Mouse (Mus musculus) gastrocnemius, postnatal 10 days (tissue): Measurements from ENCODE around the gene Map7. TPM values are rescaled to one million over a fixed set of nuclear protein-coding genes. Genes with fewer than 3 reads are reported as not detected.

Source experiments
- DNase-seq: peaks from one replicate; pipeline ENCODE4 v3.0.0; 2021; ENCODE audit warnings: mixed read lengths
- microRNA-seq, 2 experiments: library from miRNA; unstranded; fragments of <30 nt; microRNA quantifications; one replicate each; pipeline ENCODE4 v1.2.0; 2021
- total RNA-seq, 2 experiments: library from RNA; stranded (reverse); gene quantifications; 2 replicates each; pipeline ENCODE4 v1.2.3; 2021

Gene Map7
- total RNA-seq, 2 experiments from 2014 or later: 1.9 to 2.0 TPM

DNA sequence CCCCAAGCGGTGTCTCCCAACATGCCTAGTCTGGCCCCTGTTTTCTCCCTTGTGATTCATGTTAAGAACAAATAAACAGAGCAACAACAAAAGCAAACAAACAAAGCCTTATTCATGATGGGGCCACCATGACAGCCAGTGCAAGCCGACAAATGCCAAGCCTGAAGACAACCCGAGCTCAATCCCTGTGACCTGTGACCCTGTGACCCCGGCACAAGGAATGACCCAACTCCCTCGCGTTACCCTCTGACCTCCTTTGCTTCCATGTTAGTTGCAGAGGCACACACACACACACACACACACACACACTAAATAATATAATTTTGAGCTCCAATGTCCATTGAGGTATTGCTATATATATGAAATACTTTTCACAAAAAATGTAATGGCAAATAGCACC lies 139.1 kb downstream of the Map7 start:
- no peak for DNase-seq

DNA sequence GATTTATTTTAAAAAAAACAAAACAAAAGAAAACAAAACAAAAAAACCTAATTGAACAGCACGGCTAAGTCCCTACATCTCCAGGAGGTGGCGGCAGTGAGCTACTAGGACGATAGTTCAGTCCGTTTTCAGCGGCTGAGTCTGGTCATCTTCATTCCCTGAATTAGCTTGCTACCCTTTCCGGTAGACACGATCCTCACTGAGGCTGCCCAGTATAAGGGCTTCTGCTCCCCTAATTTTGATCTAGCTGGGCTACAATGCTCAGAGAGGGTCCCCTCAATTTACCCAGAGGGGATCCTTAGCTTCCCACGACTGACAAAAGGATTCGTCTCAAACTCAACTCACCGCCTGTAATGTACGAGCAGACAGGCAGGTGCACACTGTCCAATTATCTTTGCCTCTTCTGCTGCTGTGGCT lies 142.2 kb downstream of the Map7 start:
- DNase-seq: peak; percentile 89

DNA sequence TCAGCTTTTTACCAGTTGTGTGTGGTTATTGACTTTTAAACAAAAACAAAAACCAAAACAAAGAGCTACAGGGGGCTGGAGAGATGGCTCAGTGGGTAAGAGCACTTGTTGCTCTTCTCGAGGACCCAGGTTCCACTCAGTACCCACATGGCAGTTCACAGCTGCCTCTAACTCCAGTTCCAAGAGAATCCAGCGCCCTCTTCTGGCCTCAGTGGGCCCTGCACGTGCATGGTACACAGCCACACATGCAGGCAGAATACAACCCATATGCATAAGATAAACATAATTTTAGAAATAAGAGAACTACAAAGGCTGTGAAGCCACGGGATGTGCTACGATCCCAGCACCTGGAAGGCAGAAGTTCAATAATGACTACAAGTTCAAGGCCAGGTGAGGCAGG lies 147.7 kb downstream of the Map7 start:
- no peak for DNase-seq

DNA sequence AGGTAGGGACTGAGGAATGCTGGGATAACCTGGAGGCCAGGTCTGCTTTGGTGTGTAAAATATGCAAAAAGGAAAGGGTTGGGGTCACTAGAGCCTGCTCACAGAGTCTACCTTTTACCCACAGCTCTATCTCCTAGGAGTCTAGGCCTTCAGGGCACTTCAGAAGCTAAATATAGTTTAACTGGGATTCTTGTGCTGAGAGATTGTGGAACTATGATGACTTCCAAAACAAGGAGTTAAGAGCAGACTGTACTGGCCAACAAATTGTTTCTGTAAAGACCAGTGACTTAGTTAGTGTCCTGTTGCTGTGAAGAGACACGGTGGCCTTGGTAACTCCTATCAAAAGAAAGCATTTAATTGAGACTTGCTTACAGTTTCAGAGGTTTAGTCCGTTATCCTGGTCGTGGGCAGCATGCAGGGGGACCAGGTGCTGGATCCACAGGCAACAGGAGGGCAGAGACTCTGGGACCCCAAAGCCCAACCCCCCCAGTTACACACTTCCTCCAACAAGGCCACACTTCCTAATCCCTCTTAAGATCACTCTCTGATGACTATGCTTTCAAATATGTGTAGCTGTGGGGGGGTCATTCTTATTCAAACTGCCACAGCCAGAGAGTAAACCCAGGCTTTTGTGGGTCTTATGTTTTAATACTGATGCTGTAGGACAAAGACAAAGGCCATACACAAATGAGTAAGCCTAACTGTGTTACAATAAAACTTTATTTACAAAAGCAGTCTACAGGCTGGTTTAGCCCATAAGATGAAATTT lies 150.1 kb downstream of the Map7 start:
- DNase-seq: no peak

DNA sequence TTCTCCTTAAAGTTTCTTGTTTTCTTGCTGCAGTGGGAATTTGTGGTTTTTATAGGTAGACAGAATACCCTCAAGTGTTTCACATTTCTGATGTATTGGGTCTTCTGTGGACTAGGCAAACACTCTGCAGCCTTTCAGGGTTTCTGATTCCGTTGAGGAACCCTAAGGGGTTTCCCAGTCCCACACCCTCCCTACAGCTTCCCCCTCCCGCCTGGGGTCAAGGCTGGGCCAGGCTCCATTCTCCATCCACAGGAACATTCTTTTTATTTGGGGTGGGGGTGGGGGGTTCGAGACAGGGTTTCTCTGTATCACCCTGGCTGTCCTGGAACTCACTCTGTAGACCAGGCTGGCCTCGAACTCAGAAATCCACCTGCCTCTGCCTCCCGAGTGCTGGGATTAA lies 150.8 kb downstream of the Map7 start:
- DNase-seq: no peak

DNA sequence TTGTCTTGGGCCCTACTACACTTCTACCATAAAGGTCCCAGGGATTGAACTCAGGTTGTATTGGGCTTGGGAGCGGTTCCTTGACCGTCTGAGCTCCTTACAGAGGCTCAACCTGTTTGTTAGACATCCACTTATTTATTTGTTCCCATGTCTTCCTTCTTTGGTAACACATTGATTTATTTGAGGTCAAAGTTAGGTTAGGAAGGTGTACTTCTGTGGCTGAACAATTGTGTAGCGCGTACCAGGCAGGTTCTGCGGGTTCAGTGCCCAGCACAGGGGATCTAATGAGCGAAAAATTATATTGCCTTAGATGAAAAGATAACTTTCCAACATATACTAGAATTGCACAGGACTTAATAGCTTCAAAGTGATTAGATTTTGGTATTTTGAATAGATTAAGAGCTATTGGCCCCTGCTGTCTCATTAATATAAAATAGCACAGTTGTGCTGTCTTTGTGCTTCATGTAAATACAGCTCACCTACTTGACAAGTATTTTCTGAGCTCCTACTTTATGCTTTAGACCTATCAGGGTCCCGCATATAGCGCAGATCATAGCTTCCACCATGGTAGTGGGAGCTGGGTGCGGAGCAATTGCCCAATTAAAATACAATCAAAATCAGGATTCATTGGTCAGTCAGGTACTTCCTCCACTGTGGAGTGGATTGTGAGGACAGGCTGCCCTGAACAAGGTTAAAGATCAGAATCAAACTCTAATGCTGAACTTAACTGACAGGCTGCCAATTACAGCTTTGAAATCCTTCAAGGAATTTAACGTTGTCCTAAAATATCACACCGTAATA lies 162.9 kb downstream of the Map7 start:
- DNase-seq: no peak

DNA sequence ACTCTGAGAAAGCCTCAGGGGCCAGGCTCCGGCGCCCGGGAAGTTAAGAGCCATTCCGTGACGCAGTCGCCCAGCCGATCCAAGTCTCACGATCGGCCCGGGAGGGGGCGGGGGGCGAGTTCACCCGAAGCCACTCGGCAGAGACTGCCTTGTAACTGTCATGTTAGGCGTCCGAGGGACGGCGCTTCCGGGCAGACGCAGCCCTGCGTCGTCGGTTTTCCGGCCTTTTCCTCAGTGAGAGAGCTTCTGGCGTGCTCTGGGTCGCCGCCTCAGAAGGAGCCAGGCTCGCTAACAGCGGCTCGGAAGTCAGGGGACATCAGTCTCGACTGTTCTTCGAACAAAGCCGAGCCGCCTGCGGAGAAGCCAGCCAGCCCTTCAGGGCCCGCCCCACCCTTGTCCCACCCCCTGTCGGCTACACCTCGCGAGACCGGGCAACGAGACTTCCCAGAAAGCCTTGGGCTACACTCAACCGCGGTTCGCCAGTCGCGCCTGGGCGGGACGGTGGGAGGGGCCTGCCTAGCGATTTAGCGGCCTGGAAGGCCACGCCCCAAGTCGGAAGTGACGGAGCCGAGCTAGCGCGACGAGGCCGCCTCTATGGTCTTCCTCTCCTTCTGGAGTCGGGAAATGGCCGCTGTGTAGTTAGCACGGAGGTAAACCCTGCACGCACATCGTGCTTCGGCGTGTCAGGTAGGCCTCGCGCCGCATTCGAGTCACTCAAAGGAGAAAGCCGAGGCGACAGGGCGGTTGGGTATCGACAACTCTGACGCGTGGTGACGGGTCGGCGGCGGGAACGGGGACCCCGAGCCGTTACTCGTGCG lies 163.9 kb downstream of the Map7 start, which contains the start of gene Bclaf1:
Gene Bclaf1, plus strand, starts transcription at position 552 of the 818 bp plus-strand sequence.
- DNase-seq: peak; percentile 99

DNA sequence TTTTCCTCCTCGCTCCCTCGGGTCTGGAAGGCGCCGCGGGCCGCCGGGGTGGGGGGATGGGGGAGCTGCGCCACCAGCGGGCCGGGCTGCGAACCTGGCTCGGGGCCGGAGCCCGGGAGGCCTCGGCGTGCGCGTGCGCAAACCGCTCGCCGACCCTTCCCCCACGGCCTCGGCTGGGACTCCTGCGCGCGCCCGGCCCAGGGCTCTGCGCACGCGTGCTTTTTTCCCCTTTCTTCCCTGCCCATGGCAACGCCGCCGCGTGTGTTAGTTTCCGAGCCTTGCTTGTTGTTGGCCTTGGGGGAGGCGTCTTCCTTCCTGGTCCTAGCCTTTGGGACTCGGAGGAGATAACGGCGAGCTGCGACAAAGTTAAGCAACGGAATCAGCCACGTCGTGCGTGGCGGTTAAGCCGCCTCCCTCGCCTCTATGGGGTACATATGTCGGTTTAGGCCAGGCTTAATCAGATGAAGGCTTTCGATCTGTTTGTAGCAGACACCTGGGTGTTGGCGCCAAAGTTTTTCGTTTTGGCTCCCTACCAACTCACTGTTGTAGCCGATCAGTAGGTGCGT lies 164.5 kb downstream of the Map7 start:
- DNase-seq: peak; percentile 94

DNA sequence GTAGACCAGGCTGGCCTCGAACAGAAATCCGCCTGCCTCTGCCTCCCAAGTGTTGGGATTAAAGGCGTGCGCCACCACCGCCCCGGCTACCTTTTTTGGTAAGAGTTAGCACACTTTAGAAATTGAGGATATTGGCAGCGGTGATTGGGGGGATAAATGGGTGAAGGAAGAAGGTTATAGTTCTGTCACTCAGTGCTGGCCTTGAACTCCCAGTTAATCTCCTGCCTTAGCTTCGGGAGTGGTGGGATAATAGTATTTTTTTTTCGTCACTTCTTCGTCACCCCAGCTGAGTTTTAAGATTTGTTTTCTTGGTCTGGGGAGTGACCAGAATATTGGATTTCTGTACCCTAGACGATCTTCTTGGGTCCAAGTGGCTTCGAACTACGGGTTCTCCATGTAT lies 165.2 kb downstream of the Map7 start:
- DNase-seq: no peak

DNA sequence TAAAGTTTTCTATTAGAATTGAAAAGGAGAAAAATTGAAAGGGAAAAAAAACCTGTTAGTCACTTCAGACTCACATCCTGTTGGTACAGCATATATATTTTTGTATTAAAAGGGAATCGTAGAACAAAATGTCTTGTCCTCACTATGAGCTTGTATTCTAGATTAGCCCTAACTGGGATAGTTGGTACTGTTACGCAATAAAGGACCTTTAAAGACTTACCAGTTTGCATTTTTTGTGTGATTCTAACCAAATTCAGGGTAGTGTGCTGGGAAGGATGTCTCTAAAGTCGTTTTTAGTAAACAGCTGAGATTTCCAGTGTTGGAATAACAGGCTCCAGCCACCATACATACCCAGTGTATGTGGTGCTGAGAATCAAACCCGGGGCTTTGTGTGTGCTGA lies 165.7 kb downstream of the Map7 start:
- no peak for DNase-seq

DNA sequence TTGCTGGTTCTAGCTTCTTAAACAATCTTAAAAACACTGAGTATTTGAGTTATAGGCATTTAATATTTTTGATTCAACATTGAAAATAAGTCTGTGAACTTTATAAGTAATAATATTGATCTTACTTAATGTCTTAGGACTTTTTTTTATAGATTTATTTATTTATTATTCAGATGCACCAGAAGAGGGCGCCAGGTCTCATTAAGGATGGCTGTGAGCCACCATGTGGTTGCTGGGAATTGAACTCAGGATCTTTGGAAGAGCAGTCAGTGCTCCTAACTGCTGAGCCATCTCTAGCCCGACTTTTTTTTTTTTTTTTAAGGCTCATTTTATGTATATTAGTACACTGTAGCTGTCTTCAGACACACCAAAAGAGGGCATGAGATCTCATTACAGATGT lies 166.5 kb downstream of the Map7 start:
- no peak for DNase-seq

DNA sequence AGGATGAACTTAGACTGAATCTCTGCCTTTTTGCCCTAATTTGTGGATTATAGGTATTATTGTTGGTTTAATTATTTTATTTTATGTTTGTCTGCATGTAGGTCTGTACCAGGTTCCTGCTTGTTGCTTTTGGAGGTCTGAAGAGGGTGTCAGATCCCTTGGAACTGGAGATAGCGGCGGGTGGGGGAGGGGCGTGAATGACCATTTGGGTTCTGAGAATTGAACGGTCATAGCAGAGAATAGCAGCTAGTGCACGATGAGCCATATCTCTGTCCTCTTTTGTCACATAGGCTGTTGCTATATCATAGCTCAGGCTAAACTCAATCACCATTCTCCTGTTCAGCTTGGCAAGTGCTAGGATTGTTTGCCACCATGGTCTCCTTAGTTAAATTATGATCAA lies 169.2 kb downstream of the Map7 start:
- no peak for DNase-seq

DNA sequence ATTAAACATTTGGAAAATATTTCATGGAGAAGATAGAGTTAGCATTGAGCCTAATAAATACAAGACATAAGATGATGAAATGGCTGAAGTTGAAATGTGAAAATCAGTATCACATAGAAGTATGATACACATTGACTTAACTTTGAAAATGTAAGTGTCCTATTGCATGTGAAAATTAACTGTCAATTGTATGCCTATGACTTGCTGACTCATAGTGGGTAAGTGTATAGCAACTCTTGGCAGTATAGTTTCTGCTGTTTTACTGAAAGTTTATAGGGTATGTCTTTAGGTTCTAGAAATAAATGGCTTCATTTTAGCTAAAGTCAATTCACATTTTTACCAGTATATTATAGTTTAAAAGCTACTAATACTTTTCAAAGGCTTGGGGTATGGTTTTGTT lies 178.0 kb downstream of the Map7 start:
- no peak for DNase-seq

Small RNA genes within 50 kb of the gene (microRNA-seq; reads per million reads assigned to microRNA genes)
- gene Mir6413: 0 reads per million in 2 experiments

Other genes starting within 250 kb of the Map7 start
- 10 to 100 TPM; 13.6 to 13.9 TPM for gene Pex7, start 240.8 kb upstream of the Map7 start, total RNA-seq
- 10 to 100 TPM in 1 of 2 experiments, 1 to 10 TPM in 1; 9.5 to 10.3 TPM for gene Map3k5, start 214.0 kb upstream of the Map7 start, total RNA-seq
- 10 to 100 TPM; 64.1 to 75.1 TPM for gene Bclaf1, start 164.0 kb downstream of the Map7 start, total RNA-seq
- gene Mtfr2, start 199.3 kb downstream of the Map7 start, total RNA-seq: 1 to 10 TPM; 1.2 to 1.5 TPM